ENCODE assay signal across 12 mouse cellular contexts in the genomic region with DNA sequence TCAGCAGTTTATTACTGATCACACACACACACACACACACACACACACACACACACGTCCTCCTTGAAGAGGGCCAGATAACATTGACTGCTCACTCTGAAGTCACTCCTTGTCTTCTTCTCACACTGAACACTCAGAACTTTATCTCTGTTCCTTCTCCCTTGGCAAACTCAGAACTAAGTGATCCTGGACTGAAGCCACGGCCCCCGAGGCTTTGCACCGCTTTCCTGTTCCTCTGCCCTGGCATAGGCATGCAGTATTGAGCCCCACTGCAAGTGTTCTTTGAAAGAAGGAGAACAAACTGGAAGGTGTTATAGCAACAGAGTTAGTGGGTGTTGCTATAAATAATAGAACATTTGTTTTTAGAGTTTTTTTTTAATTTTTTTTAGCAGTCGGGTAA.
DNase-seq lines count a peak whose midpoint lies in the region; ATAC-seq and TF ChIP-seq lines count a peak whose summit lies in the region.
"Had no signal": no experiment of that assay in that cellular context is flagged by ENCODE, and none has a peak within 500 bp of the region (broad histone marks: within the 10 kb centered on the region; RNA-seq: fewer than 3 reads in every experiment).

No protein-coding gene starts in this region.

- H3K36me3 ChIP-seq in heart, postnatal 0 days (replicated peaks; ENCODE audit: control insufficient read depth, insufficient read depth, low read length): peaks cover 29% of the 10 kb centered on the region
- H3K36me3 ChIP-seq in heart, embryonic 11.5 days (ENCODE audit: control insufficient read depth, insufficient read depth, low read length): peaks cover 2% of the 10 kb centered on the region; the same call in 1 of the 2 replicates
- no peaks in the 10 kb centered on the region for H3K36me3 ChIP-seq in midbrain, embryonic 15.5 days (replicated peaks)

- H3K27me3 ChIP-seq in heart, postnatal 0 days (ENCODE audit: control insufficient read depth, insufficient read depth, low read length): no peaks in the 10 kb centered on the region
- H3K27me3 ChIP-seq in heart, embryonic 11.5 days (ENCODE audit: control insufficient read depth, insufficient read depth, low read length): no peaks in the 10 kb centered on the region
- H3K27me3 ChIP-seq in midbrain, embryonic 15.5 days (replicated peaks): no peaks in the 10 kb centered on the region
- H3K27me3 ChIP-seq: CH12.LX had no signal

- H3K4me1 ChIP-seq in heart, postnatal 0 days (ENCODE audit: control insufficient read depth, insufficient read depth): peaks cover 45% of the 10 kb centered on the region
- H3K4me1 ChIP-seq in heart, embryonic 11.5 days (ENCODE audit: control insufficient read depth, insufficient read depth, low read length): peaks cover 19% of the 10 kb centered on the region
- peaks cover 5% of the 10 kb centered on the region; the same call in 1 of the 2 replicates for H3K4me1 ChIP-seq in midbrain, embryonic 15.5 days
- H3K4me1 ChIP-seq: midbrain, embryonic 10.5 days had no signal

- H3K9ac ChIP-seq in heart, postnatal 0 days (replicated peaks; ENCODE audit: low read depth, low read length): no peak overlapping the region
- H3K9ac ChIP-seq in heart, embryonic 11.5 days (ENCODE audit: low read depth, low read length): no peak overlapping the region
- H3K9ac ChIP-seq in midbrain, embryonic 15.5 days: no peak overlapping the region

- no peak for TF ChIP-seq EP300 in heart, postnatal 0 days (IDR thresholded peaks at IDR 0.05; ENCODE audit: low read depth)

- H3K4me2 ChIP-seq in heart, postnatal 0 days (ENCODE audit: low read depth, low read length): no peak overlapping the region
- no peak overlapping the region for H3K4me2 ChIP-seq in heart, embryonic 11.5 days
- H3K4me2 ChIP-seq in midbrain, embryonic 15.5 days: no peak overlapping the region

- 20% methylated on average over 5 of the region's 5 CpGs for WGBS in heart, postnatal 0 days
- WGBS in heart, embryonic 11.5 days (ENCODE audit: insufficient replicate concordance): 47% methylated on average over 5 of the region's 5 CpGs
- WGBS in midbrain, embryonic 15.5 days: 87% methylated on average over 5 of the region's 5 CpGs

- H3K27ac ChIP-seq in heart, postnatal 0 days (ENCODE audit: low read depth): 0 out of 2 replicates have a peak overlapping the region, but pooled peaks have one; percentile 26
- no peak overlapping the region for H3K27ac ChIP-seq in heart, embryonic 11.5 days (ENCODE audit: low read depth, low read length)
- no peak overlapping the region for H3K27ac ChIP-seq in midbrain, embryonic 15.5 days
- H3K27ac ChIP-seq: midbrain, embryonic 10.5 days had no signal

- H3K9me3 ChIP-seq in heart, postnatal 0 days (replicated peaks; ENCODE audit: control insufficient read depth, low read length): 0 out of 2 replicates have a peak, but pooled peaks cover 3% of the 10 kb centered on the region
- H3K9me3 ChIP-seq in heart, embryonic 11.5 days (replicated peaks; ENCODE audit: control insufficient read depth, low read length): no peaks in the 10 kb centered on the region
- H3K9me3 ChIP-seq in midbrain, embryonic 15.5 days: no peaks in the 10 kb centered on the region
- H3K9me3 ChIP-seq: midbrain, embryonic 10.5 days had no signal

- H3K4me3 ChIP-seq in heart, postnatal 0 days (ENCODE audit: low read depth, low read length): no peak overlapping the region
- no peak overlapping the region for H3K4me3 ChIP-seq in heart, embryonic 11.5 days (ENCODE audit: low read depth, low read length)
- no peak overlapping the region for H3K4me3 ChIP-seq in midbrain, embryonic 15.5 days
- H3K4me3 ChIP-seq: midbrain, embryonic 10.5 days had no signal

- no peak for ATAC-seq in heart, postnatal 0 days (ENCODE audit: insufficient read depth, low read depth)
- no peak for ATAC-seq in heart, embryonic 11.5 days (replicated peaks; ENCODE audit: insufficient number of reproducible peaks, low FRiP score, low TSS enrichment)
- peak; percentile 72 for ATAC-seq in frontal cortex, adult (ENCODE audit: low TSS enrichment)
- ATAC-seq in megakaryocyte progenitor cell, adult 5-6 weeks (replicated peaks; ENCODE audit: poor library complexity): 0 out of 2 replicates have a peak, but pooled peaks have one; percentile 23
- ATAC-seq in midbrain, embryonic 15.5 days (replicated peaks): no peak
- ATAC-seq: forebrain, embryonic 16.5 days had no signal

- DNase-seq in heart, postnatal 0 days (ENCODE audit: low spot score): peak; percentile 36
- DNase-seq in layer of hippocampus, postnatal 10 days (ENCODE audit: low spot score in 2 of 2): peak; percentile 37 to 54
- no peak for DNase-seq in thymus, postnatal 36 days
- no peak for DNase-seq in kidney, adult 11 months
- DNase-seq: liver had no signal

- TF ChIP-seq CTCF in heart, postnatal 0 days (IDR thresholded peaks at IDR 0.05; ENCODE audit: low read depth): no peak

Comparison
In these comparisons a context has a peak if more than half of its experiments do, and no peak if none do; other contexts are left out.
1. ATAC-seq: peak in frontal cortex, adult (single experiment) and megakaryocyte progenitor cell, adult 5-6 weeks (single experiment); none in heart, postnatal 0 days (single experiment), heart, embryonic 11.5 days (single experiment) and midbrain, embryonic 15.5 days (single experiment).
2. DNase-seq: peak in heart, postnatal 0 days (single experiment) and layer of hippocampus, postnatal 10 days (2 of 2); none in thymus, postnatal 36 days (0 of 2) and kidney, adult 11 months (single experiment).